Mouse (Mus musculus) liver, embryonic 12.5 days (tissue): ENCODE results near the gene Gpx7. TPM values are rescaled to one million over a fixed set of nuclear protein-coding genes. Genes with fewer than 3 reads are reported as not detected.
"Not testable (repeated sequence)": the region's sequence is repeated elsewhere in the genome, so short reads cannot be mapped to it uniquely, and the experiment has no call there.

Source experiments
- ATAC-seq: fragments of 200-750 bp; cut with Nextera tagmentation; 2 replicates; pipeline ENCODE4 v1.8.0; 2017; ENCODE audit warnings: moderate number of reproducible peaks, mild to moderate bottlenecking, moderate library complexity
- H3K27ac ChIP-seq: fragments of 300-500 bp; sonication (generic); 2 replicates; pipeline ENCODE4 v1.5.1; 2016; ENCODE audit warnings: mild to moderate bottlenecking
- H3K27me3 ChIP-seq: fragments of 300-500 bp; sonication (generic); replicated peaks from 2 replicates; pipeline ENCODE4 v1.6.1; 2016; ENCODE audit warnings: mild to moderate bottlenecking, moderate library complexity
- H3K36me3 ChIP-seq: fragments of 300-500 bp; sonication (generic); 2 replicates; pipeline ENCODE4 v1.6.1; 2016; ENCODE audit warnings: mild to moderate bottlenecking, moderate library complexity
- H3K4me1 ChIP-seq: fragments of 300-500 bp; sonication (generic); 2 replicates; pipeline ENCODE4 v1.6.1; 2016
- H3K4me2 ChIP-seq: fragments of 300-500 bp; sonication (generic); 2 replicates; pipeline ENCODE4 v1.6.1; 2016; ENCODE audit warnings: mild to moderate bottlenecking, moderate library complexity
- H3K4me3 ChIP-seq: fragments of 300-500 bp; sonication (generic); 2 replicates; pipeline ENCODE4 v1.5.1; 2016; ENCODE audit warnings: mild to moderate bottlenecking, moderate library complexity
- H3K9ac ChIP-seq: fragments of 300-500 bp; sonication (generic); 2 replicates; pipeline ENCODE4 v1.6.1; 2016; ENCODE audit warnings: mild to moderate bottlenecking, moderate library complexity
- H3K9me3 ChIP-seq: fragments of 300-500 bp; sonication (generic); replicated peaks from 2 replicates; pipeline ENCODE4 v1.6.1; 2016; ENCODE audit warnings: mild to moderate bottlenecking, moderate library complexity
- WGBS: fragments of 180-500 bp; shearing (Covaris S2); methylation state at CpG from one replicate; pipeline ENCODE4 v1.1.7; 2016; ENCODE audit not compliant: insufficient replicate concordance; 5-methylcytosine and 5-hydroxymethylcytosine counted together
- polyA plus RNA-seq: library from polyadenylated mRNA; unstranded; fragments of >200 nt; fragmentation: Nextera tagmentation; extraction: Ambion mirVana; gene quantifications from 2 replicates; pipeline ENCODE4 v1.2.1, GENCODE M21; 2016

Gene Gpx7
- polyA plus RNA-seq, 1 experiment from 2014 or later = 12.3 TPM

GRCm38 (mm10) chr4:108362321-108363261 lies 44.2 kb downstream of the Gpx7 start:
- 32% methylated on average over 18 of the region's 18 CpGs for WGBS
- peak; percentile 71 for ATAC-seq
- Histone ChIP-seq H3K4me3 (no peak overlapping the region), H3K27me3 (peaks cover 35% of the 10 kb centered on the region), H3K27ac (peak overlapping the region; percentile 65), H3K9ac (no peak overlapping the region), H3K36me3 (no peaks in the 10 kb centered on the region), H3K4me2 (peak overlapping the region; percentile 3), H3K9me3 (no peaks in the 10 kb centered on the region), H3K4me1 (peaks cover 23% of the 10 kb centered on the region)

- WGBS = 10% methylated on average over 28 of the region's 28 CpGs
- ATAC-seq = no peak
- Histone ChIP-seq H3K36me3 (no peaks in the 10 kb centered on the region), H3K9me3 (no peaks in the 10 kb centered on the region), H3K4me2 (peak overlapping the region; percentile 47), H3K4me1 (peaks cover 26% of the 10 kb centered on the region), H3K27ac (no peak overlapping the region; the same call in 1 of the 2 replicates), H3K4me3 (0 out of 2 replicates have a peak overlapping the region, but pooled peaks have one; percentile 21), H3K9ac (no peak overlapping the region), H3K27me3 (peaks cover 43% of the 10 kb centered on the region)
Measured at GRCm38 (mm10) chr4:108360136-108361055, 46.4 kb downstream of the Gpx7 start.

- H3K9me3 ChIP-seq = no peaks in the 10 kb centered on the region
- 39% methylated on average over 4 of the region's 4 CpGs for WGBS
- H3K36me3 ChIP-seq = no peaks in the 10 kb centered on the region
- no peak overlapping the region for H3K4me3 ChIP-seq
- H3K4me1 ChIP-seq = peaks cover 30% of the 10 kb centered on the region
- H3K27ac ChIP-seq = no peak overlapping the region
- no peak overlapping the region for H3K9ac ChIP-seq
- no peak overlapping the region for H3K4me2 ChIP-seq
- H3K27me3 ChIP-seq = peaks cover 45% of the 10 kb centered on the region
- ATAC-seq = no peak
Measured at GRCm38 (mm10) chr4:108358498-108358897, 48.3 kb downstream of the Gpx7 start.

GRCm38 (mm10) chr4:108357458-108357857 lies 49.3 kb downstream of the Gpx7 start:
- H3K9me3 ChIP-seq = no peaks in the 10 kb centered on the region
- H3K27me3 ChIP-seq = peaks cover 41% of the 10 kb centered on the region
- H3K4me2 ChIP-seq = no peak overlapping the region
- no peak overlapping the region for H3K4me3 ChIP-seq
- 76% methylated on average over 8 of the region's 8 CpGs for WGBS
- no peak overlapping the region for H3K27ac ChIP-seq
- no peak overlapping the region for H3K9ac ChIP-seq
- peaks cover 36% of the 10 kb centered on the region for H3K4me1 ChIP-seq
- no peak for ATAC-seq
- H3K36me3 ChIP-seq = no peaks in the 10 kb centered on the region

GRCm38 (mm10) chr4:108353591-108353990 lies 53.2 kb downstream of the Gpx7 start:
- ATAC-seq = peak; percentile 59
- peaks cover 49% of the 10 kb centered on the region for H3K4me1 ChIP-seq
- not testable (repeated sequence) for H3K27ac ChIP-seq, H3K9me3 ChIP-seq, H3K4me2 ChIP-seq, H3K36me3 ChIP-seq, H3K9ac ChIP-seq, H3K4me3 ChIP-seq
- peaks cover 17% of the 10 kb centered on the region; the same call in 1 of the 2 replicates for H3K27me3 ChIP-seq

DNA sequence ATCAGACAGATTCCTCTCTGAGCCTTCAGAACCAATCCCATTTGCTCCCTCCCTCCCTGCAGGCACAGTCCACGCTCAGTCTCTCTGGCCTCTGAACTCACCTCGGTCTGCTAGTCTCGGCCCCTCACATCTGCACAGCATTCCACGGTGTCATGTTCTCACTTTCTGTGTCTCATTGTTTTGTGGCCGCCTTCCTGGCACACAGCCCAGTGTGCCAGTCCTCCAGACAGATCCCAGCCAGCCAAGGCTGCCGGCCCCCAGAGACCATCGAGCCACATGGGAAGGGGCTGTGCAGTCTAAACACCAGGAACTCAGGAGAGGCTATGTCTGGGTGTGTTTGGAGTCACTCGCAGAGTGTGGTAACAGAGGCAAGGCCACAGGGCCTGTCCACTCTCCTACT lies 55.9 kb downstream of the Gpx7 start:
- ATAC-seq = no peak
- Histone ChIP-seq H3K9ac (no peak overlapping the region), H3K9me3 (no peaks in the 10 kb centered on the region), H3K4me1 (peaks cover 56% of the 10 kb centered on the region), H3K4me3 (no peak overlapping the region), H3K27ac (peak overlapping the region; percentile 58; the same call in 1 of the 2 replicates), H3K4me2 (no peak overlapping the region), H3K27me3 (peaks cover 6% of the 10 kb centered on the region; the same call in 1 of the 2 replicates), H3K36me3 (no peaks in the 10 kb centered on the region)
- WGBS = 43% methylated on average over 8 of the region's 8 CpGs

Other genes starting within 250 kb of the Gpx7 start
- gene Echdc2, start 241.5 kb downstream of the Gpx7 start, polyA plus RNA-seq = 8.9 and 10.2 TPM in 2 replicates
- 0.07 and 0.08 TPM in 2 replicates for gene Zyg11a, start 188.9 kb downstream of the Gpx7 start, polyA plus RNA-seq
- 4.0 and 4.5 TPM in 2 replicates for gene Zyg11b, start 105.9 kb downstream of the Gpx7 start, polyA plus RNA-seq
- gene Coa7, start 78.8 kb downstream of the Gpx7 start, polyA plus RNA-seq = 33.7 and 34.3 TPM in 2 replicates
- 0.32 TPM in 1 of 2 replicates, not detected in the other for gene Shisal2a, start 23.6 kb downstream of the Gpx7 start, polyA plus RNA-seq
- 25.2 and 29.0 TPM in 2 replicates for gene Tut4, start 52.5 kb upstream of the Gpx7 start, polyA plus RNA-seq
- gene Prpf38a, start 172.4 kb upstream of the Gpx7 start, polyA plus RNA-seq = 62.4 and 65.8 TPM in 2 replicates
- gene Orc1, start 172.5 kb upstream of the Gpx7 start, polyA plus RNA-seq = 27.9 and 29.0 TPM in 2 replicates
- gene Cc2d1b, start 213.0 kb upstream of the Gpx7 start, polyA plus RNA-seq = 18.9 and 20.2 TPM in 2 replicates